Mouse (Mus musculus) embryo, embryonic 11.5 days (tissue): ENCODE measurements at regions not wholly inside any gene's neighbourhood (a gene's known extent, or its start where the extent isn't known, plus 50 kb on each side); places are given as distances from the start of the nearest gene placed in this dataset.

Source experiments
- DNase-seq: peaks from one replicate; pipeline ENCODE4 v3.0.0-alpha.2; 2012; ENCODE audit warnings: low read depth, low spot score

DNA sequence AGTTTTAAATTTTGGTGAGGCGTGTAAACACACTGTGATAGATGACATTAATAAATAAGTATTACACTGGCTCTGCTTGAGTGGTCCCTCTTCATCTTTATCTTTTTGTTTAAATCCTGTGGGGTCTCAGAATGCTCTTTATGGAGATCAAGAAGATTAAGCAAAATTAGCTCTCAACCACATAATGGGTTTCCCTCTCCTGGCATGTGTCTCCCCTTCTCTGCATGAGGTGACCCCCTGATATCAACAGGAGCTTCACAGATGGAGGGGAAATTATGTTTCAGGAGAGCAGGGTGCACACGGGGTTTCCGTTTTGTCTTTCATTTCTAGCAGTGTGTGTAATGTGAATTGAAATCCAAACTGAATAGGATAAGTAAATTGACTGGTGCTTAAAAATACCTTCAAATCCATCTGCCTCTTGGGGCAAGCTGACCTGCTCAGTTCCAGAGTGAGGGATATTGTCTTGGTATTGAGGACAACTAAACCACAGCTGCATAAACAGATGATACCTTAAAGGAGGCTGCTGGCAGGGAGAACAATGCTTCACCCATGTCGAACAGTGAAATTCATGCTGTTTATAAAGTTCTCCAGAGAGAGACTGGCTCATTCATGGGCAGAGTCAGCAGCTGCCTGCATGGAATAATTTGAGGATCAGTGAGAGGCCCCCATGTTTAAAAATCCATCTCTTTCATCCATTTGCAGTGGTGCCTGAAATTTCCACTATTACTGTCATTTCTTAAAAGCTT is 518.3 kb upstream of the Nr2f1 start:
- no peak for DNase-seq

DNA sequence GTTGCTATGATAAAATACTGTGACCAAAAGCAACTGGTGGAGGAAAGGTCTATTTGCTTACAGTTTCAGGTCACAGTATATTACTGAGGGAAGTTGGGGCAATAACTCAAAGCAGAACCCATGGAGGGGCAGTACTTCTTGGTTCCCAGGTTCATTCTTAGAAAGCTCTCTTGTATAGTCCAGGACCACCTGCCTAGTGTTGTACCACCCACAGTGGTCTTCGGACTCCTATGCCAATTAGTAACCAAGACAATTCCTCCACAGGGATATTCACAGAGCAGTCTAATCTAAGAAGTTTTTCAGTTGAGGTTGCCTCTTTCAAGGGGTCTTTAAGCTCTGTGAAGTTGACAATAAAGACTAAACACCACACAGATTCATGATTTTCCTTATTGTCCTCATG is 517.6 kb upstream of the Nr2f1 start:
- DNase-seq, result no peak

DNA sequence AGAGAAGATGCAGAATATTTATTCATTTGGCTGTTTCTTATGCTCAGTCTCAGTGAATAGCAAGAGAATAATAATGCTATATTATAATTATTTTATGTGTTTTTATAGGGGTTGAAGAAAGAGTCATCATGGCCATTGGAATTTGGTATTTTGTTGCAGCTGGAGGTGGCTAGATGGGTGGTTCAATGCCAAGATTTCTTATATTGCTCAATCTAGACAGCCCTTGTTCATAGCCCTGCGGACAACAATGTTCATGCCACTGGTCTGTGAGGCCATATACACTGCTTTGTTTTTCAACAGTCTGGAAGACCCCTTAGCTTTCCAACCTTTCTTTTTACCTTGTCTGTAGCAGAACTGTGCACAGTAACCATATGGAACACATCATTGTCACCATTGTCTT is 505.1 kb upstream of the Nr2f1 start:
- DNase-seq, result no peak

DNA sequence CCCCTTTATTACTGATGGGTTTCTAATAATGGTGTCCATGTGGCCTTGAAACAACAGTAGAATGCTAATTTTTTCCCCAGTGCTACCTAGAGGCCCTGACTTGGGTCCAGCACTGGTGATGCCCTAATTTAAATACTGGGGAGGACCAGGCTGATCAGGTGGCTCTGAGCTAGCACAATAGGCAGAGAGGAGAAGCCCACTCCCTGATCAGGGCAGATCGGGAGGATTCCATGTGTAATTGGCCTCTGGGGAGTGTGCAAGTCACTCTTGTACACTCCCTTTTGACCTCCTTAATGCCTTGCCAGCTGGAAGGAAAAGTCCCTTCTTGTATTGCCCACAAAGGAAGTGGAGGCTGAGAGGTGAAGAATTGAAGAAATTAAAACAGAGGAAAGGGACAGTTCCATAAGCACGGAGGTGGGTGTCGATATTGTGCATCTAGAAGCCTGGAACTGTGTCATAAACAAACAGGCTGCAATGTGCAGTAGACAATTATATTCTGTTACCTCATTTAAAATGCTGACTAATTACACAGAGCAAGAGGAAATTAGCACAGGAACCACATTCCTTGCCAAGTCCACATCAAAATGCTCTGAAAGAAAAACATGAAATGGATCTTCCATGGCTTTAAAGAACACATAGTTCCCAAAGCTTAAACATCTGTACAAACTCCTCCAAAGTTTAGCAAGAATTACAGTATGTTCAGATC is 498.4 kb upstream of the Nr2f1 start:
- no peak for DNase-seq

DNA sequence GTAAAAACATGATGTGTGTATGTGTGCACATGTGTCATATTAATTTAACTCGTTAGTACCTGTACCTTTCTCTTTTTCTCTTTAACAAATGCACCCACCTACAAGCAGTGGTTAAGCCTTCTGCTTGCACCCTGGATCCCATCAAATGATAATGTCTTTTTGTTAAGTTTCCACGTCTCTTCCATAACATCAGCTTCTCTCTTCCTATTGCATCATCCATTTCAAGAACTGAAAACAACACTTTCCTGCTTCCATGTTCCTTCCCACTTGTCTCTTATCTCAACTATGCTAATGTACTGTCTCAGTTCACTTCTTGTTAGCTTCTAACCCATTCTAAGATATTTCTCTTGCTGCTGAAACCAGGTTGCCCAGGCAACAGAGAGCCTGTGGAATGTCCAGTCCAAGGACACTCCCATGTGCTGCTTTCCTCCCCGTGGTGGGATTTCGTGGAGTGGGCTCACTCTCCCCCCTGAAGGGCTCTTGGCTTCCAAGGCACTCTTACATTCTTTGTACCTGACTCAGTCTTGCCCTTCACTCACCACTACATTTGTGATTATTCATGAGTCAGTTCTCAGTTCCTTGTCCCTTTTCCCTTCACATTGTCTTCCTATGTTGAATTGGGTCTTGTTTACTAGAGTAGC is 479.8 kb upstream of the Nr2f1 start:
- peak; percentile 22 for DNase-seq

DNA sequence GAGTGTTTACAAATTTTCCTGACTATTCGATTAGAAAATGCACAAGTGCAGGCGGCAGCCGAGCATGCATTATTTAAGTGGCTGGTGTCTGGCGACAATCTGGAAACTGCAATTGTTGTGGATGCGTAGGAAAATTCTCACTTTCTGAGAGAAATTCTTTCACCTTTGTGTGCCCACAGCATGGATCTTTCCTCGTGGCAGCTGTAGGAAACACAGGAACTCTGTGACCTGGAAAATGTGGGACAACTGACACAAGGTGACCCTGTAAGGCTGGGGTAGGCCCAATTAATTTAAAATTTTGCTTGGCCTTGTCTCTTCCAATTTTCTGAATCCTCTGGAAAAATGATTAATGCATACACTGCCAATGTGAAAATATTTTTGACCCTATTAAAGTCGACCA is 478.7 kb upstream of the Nr2f1 start:
- DNase-seq, result no peak

DNA sequence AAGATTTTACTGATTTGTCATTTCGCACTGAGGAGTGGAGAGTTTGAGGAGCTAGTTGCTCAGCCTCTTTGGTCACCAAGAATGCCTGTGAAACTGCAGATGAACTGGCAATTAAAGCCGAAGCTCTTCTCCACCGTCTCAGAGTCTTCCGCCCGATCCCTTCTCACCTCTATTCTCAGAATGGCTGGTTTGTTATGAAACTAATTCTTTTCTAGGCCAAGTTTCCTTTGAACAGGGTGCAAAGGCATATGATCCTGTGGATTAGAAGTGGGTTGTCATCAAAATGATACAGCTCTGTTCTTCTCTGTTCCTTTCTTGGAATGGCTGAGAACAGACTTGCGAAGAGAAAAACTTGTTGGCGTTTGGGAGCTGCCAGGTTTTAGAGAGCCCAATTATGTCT is 458.7 kb upstream of the Nr2f1 start:
- no peak for DNase-seq

DNA sequence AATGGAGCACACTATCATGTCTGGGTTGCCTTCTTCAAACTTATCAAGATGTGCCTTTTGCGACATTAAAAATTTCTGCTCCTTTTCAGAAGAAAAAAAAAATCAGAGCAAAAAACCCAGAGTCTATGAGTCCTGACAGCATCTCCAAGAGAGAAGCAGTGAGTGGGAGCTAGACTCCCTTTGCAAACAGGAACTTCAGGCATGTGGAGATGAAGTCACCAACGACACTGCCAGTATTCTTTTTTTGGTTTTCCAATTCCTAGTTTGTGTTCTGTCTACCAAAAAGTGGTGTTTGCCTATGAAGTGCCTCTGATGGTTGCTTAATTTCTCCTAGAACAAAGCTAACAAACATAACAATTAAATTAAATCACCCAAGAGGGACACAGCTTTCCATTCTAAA is 457.2 kb upstream of the Nr2f1 start:
- DNase-seq, result no peak

DNA sequence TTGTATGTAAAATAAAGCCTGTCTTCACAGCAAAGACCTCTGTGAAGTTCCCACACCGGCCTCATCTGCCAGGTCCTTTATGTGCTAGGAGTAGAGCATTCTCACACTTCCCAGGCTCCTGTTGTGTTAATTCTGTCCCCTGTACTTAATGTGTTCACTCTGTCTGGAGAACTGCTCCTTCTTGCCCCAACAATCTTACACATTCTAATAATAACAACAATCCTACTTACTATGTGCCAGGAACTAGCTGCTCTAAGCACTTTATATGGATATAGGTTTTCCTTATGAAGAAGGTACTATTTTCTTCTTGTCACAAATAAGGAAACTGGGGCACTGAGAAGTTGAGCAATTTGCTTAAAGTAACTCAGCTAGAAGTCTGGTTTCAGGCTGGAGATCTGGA is 456.6 kb upstream of the Nr2f1 start:
- no peak for DNase-seq

DNA sequence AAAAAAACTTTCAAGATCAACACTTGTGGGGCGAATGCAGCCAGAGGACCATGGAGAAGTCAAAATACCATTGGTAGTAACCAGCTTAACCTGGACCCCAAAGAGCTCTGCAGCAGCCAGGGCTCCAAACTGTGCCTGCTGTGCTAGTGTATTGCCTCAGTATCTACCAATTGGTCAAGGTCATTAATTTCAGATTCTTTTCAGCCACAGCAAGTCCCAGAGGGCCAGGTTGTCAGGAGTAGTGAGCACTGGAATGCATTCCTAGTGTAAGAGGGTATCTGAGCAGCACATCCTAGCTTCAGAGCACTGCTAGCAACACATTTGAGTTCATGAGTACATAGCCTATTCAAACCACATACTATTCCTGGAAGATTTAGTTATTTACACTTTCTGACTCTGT is 451.3 kb upstream of the Nr2f1 start:
- DNase-seq, result no peak

DNA sequence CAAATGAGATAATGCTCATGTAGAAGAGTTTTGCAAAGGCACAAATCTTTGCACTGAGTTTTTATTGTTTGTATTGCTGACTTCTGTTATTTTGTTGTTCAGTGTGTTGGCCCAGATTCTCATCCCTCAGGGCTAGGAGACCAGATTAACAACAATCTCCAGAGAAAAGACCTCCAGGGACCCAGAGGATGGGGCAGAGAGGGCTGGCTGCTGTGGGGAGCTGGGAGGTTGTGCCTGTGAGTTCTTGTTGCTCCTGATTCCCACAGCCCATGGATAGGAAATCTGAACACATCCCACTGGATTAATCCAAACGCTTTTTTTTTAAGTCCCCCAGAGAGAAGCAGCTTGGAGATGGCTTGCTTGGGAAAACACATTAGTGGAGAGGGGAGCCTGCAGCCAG is 445.0 kb upstream of the Nr2f1 start:
- DNase-seq, result no peak

DNA sequence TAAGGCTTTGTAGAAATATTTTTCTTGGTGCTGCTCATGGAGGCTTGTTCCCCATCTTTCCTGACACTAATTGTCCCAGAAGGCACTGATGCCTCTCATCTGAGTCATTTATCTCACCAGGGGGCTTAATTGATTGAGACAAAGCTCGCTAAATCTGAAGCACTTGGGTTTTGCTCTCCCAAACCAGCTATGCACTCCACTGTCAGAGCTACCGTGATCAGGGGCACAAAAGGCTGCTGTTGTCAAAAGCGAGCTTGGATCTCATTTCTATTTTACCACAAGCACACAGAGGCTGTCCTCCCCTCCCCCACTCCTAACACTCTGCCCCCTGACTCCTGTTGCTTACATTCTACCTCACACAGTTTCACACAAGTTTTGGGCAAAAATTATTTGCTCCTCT is 443.5 kb upstream of the Nr2f1 start:
- DNase-seq, result no peak

DNA sequence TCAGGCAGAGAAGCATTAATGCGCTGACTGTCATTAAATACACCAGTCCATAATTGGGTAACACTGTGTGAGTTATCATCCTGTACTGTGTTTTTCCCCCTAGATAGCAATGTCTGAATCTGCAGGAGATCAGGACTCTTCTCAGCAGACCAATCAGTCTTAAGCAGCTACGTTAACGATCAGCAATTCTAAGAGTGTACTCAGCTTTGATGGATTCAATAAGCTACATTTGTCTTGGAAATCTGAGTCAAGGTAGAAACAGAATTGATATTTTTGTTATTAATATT is 442.8 kb upstream of the Nr2f1 start:
- no peak for DNase-seq

DNA sequence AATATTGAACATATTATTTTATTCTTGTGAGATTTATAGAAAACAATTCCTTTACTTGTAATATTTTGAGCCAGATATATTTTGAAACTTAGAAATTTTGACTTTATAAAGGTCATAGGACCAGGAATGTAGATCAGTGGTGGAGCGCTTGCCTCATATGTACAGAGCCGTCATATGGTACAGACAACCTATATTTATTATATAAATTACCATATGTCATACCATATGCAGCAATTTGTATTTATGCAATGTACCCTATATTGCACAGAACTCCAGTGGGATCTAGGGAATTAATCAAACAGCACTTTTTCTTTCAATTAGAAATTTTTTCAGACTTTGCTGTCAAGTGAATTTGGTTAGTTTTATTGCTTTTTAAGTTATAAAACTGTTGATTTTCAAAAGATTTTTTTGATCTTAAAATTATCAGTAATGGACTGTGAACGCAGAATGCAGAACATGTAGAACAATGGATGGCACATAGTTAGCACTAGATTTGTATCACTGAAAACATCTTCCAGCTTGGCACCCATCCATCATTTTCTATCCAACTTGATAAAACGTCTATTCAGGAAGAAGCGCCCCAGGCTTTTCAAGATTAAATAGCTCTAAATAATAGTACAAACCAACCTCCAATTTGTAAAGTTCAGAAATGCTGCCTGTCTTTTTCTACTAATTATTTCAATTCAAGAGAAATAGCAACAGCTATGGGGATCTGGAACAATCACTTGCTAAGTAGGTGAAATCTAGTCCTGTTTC is 442.3 kb upstream of the Nr2f1 start:
- DNase-seq, result no peak

DNA sequence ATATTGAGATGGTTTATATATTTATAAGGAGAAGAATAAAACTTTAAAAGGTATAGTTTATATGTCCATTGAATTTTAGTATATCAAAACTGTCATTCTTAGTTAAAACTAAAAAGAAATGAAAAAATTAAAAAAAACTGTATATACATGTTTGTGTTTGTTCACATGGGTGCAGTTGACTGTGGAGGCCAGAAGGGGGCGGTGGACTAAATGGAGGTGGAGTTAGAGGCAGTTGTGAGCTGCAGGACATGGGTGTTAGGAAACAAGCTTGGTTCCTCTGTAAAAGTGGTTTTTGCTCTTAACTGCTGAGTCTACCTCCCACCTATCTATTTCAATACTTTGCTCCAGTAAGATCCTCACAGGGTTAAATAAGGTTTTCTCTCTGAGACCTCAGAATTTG is 440.8 kb upstream of the Nr2f1 start:
- no peak for DNase-seq

DNA sequence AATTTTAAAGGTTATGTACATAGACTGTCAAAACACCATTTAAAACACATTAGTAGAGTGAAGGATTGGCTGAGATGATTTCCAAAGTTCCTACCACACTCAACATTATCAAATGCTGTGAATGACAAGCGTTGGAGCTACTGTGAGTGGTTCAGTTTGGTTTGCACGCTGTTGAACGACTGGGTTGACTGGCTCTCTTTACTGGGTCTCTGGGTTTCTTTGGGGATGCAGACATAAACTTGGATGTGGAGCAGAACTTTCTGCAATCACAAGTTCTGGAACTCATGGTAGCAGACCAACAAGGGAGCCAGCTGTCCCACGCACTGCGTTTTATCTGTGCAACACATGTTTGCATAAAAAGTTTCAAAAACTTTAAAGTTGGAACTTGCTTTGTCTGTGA is 438.9 kb upstream of the Nr2f1 start:
- no peak for DNase-seq

DNA sequence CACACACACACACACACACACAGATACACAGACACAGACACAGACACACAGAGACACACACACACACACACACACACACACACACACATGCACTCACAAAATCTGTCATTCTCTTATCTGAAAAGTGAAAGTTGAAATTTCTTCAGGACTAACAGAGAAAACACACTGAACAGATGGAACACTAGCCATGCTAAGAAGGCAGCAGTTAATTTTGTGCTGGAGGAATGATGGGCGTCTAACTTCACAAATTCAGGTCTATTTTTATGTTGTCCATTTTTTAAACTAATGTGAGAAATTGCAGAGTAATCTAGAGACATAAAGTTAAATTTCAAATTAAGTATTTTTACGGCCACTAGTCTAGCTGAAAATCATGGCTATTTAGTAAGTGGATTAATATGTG is 432.1 kb upstream of the Nr2f1 start:
- no peak for DNase-seq

DNA sequence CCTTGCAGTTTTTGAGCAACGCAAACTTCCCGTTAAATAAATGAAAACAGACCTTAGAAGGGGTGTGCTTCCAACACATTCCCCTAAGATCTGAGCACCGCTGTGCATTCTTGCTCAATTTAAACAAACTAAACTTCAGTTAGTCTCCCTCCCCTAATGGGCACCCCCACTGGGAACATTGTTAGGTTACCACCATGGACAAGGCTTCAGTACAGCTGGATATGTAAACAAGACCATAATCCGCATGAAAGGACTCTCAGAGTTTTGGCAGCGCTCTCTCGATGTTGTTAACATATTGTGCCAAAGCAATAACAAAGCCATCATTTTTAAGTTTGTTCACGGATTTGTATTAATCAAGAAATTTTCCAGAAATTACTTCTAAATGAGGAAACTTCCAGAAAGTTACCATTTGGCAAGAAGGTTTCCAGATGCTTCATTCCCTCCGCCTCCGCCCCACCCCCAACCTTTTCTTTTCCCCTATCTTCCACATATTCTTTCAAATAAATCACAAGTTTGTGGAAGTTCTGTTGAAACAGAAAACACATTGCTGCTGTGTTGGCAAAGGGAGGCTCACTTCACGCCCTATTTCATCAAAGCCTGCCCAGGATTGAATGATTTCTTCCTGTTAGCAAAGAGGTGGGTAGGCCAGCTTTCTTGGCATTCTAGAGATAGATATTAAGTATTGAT is 429.6 kb upstream of the Nr2f1 start:
- peak; percentile 19 for DNase-seq

DNA sequence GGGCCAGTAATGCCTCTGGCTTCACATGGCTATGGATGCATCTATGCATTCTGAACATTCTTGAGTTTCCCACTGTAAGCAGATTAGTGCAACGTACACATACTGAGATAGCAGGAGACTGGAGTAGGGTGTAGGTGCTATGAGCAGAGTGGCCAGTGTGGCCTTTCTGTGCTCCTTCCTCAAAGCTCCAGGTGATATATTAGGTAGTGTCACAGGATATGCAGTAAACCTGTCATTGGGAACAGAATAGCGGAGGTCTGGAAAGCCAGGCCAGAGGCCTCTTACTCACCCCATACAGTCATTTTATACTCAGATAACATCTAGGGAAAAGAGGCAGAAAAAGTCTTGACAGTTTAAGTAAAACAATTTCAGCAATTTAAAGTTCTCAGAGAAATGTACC is 424.1 kb upstream of the Nr2f1 start:
- DNase-seq, result no peak

DNA sequence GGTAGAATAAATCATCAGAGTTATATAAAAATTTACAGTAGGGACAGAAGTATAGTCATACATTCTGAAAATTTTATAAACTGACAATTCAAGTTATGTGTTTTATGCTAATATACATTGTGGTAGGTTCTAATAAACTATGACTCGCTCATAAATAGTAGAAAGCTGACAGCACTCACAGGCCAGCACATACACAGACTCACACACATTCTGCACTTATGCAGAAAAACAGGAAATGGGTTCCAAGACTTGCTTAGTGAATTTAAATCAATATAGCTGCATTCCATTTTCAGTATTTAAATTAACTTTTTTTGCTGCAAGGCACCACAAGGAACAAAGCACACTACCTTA is 403.3 kb upstream of the Nr2f1 start:
- DNase-seq, result no peak

DNA sequence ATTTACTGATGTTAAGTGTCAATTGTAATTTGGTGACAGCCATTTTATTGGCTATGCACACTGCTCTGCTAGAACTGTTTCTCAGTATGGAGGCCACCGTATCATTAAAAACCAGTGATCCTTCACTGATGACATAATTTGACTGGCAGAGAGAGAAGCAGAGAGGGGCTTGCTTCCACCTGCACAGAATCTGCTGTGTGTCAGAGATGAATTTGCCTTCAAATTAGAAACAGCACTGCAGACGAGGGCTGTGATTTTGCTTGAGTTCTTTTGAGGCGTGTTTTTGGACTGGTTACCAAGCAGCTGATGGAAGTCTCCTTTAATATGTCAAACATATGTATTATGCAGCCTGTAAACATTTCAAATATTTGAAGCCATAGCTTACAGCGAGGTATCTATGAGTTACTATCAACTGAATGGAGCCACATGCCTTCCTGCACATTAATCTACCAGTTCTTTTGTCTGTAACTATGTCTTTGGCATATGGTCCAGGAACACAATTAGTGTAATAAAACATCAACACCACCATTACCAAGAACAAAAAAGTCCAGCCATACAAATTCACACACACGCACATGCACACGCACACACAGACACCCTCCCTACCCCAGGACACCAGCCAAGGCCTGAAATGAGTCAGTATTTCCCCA is 402.8 kb upstream of the Nr2f1 start:
- DNase-seq, result no peak
